Mouse (Mus musculus): ENCODE results near the gene Uspl1.
A peak's percentile ranks its signal among the peaks of the same experiment; 100 is the strongest.

DNA sequence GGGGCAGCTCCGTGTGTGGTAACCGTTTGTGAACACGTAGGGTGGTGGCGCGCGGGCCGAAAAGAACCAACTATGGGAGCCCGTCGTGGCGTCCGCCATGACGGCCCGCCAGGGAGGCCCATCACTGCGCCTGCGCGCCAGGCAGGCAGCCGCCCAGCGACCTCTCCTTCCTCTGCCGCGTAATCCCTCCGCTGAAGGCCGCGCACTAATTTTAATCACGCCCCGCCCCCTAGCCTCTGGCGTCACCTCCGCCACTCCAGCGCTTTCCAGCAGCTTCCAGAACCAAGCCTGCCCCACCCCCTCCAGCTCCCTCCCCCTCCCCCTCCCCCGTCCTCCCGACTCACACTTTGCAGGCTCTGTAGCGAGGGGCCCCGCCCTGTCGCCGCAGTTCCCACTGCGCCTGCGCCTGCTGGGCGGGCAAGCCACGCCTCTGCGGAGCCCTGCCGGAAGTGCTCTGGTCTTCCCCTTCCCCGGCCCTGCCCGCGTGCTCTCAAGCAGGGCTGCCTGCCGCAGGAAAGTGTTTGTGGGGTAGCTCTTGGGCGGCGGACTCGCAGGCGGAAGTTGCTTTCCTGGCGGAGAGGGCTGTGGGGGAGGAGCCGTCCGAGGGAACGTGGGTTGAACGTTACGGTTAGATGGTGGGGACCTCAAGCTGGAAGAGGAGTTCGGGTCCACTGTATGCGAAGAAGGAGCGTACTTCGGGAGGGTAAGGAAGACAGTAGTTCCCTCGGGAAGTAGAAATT, at the start of gene Uspl1, which contains the start of gene Hmgb1:
- TF ChIP-seq CTCF (IDR thresholded peaks at IDR 0.05; ENCODE audit: low read depth) (peak; percentile 20), EP300 (IDR thresholded peaks at IDR 0.05; ENCODE audit: low read depth) (peak; percentile 62)

Data from liver, postnatal 0 days (tissue).